Mouse (Mus musculus): Measurements from ENCODE around the gene Myf5.

DNA sequence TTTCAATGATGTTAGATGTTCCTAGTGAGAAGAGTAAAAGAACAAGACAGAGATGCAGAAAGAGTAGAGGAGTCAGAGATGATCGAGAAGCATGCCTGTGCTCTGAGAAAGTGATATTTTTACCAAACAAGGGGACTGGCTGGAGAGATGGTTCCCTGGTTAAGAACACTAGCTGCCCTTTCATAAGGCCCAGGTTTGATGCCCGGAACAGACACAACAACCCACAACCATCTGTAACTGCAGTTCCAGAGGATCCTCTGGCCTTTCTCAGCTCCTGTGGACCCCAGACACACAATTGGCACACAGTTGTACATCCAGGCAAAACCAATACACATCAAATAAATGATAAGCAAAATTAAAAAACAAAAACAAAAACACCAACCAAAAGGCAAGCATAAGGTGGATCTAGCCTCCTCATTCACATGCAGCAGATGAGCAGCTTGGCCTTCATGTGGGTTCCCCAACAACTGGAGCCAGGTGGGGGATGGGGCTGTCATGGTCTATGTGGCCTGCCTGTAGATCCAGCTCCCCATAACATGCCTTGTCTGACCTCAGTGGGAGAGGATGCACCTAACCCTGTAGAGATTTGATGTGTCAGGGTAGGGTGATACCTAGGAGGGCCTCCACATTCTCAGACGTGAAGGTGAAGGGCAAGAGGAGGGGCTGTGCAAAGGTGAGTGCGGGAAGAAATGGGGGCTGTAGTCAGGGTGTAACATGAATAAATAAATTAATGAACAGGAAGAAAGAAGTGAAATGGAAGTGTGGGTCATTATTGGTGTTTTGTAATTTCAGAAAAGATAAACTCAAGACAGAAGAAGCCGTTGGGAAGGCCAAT lies 36.2 kb downstream of the Myf5 start:
- TF ChIP-seq CTCF (IDR thresholded peaks at IDR 0.05; ENCODE audit: borderline replicate concordance, insufficient read depth, low read length), result no peak
- TF ChIP-seq POLR2A (IDR thresholded peaks at IDR 0.05; ENCODE audit: low read depth, low read length), result no peak

All from embryonic fibroblast, embryonic 13.5 days (primary cell).